Mouse (Mus musculus): ENCODE measurements around the gene Efcc1.

Efcc1 gene

DNA sequence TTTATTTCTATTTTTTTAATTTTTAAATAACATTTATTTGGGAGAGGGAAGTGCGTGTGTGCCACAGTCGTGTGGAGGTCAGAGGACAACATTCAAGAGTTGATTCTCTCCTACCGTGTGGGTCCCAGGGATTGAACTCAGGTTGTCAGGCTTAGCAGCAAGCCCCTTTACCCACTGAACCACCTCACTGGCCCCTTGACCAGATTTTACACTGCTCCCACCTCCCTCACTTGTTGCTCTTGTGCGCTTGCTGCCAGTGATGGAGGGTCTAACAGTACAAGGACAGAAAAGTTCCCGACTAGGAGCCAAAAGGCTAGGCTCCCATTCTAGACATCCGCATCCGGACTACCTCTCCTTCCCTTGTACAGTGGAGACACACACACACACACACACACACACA lies 74.8 kb downstream of the Efcc1 start:
- DNase-seq (ENCODE audit: low spot score) = no peak

Data from testis, postnatal 14 days (tissue).